Mouse (Mus musculus): ENCODE data around the gene Rgs7. TPM values are rescaled to one million over a fixed set of nuclear protein-coding genes. Genes with fewer than 3 reads are reported as not detected.

Gene Rgs7
- polyA plus RNA-seq, 1 experiment: not detected

DNA sequence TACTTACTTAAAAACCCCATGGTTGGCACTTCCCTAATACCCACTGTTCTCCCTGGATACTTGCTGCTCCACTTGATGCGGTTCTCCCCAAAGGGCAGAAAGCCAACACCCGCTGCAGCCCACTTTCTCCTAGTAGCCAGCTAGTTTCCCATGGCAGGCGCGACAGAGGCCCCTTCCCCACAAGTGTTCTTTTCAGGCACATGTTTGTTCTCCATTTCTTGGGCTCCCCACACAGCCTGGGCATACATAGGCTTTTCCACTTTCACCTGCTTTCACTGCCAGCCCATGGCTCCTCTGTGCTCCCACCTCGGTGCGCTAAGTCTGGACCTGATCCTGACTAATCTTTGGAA, 814 bp downstream of the Rgs7 start:
- Histone ChIP-seq H3K27ac (ENCODE audit: insufficient read depth, low read depth, low read length) (no peak overlapping the region), H3K4me1 (ENCODE audit: control insufficient read depth, insufficient read depth, low read length) (no peaks in the 10 kb centered on the region), H3K4me3 (ENCODE audit: insufficient read depth, low read length) (no peak overlapping the region)
- no peak for TF ChIP-seq POLR2A (IDR thresholded peaks at IDR 0.05; ENCODE audit: borderline replicate concordance, low read depth, low read length)
- TF ChIP-seq CTCF (IDR thresholded peaks at IDR 0.05; ENCODE audit: low read depth, low read length): no peak

DNA sequence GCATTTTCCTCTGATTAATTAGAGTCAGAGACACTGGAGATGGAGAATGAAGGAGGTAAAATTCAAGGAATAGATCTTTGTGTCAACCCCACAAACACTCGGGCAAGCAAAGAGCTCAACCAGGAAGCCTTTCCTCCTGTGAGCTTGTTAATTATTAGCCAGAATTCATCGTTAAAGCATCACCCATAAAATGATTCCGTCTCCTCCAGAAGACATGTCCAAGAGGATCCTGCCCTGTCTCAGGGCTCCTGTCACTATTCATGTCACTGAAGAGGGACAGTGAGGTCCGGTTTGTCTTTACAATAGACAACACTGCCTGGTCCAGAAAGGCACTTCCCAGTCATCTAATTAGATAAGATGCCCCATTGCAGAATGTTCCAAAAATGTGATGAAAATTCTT, 7.2 kb downstream of the Rgs7 start:
- H3K4me3 ChIP-seq (ENCODE audit: insufficient read depth, low read length): no peak overlapping the region
- TF ChIP-seq POLR2A (IDR thresholded peaks at IDR 0.05; ENCODE audit: borderline replicate concordance, low read depth, low read length) (no peak), CTCF (IDR thresholded peaks at IDR 0.05; ENCODE audit: low read depth, low read length) (no peak)
- no peaks in the 10 kb centered on the region for H3K4me1 ChIP-seq (ENCODE audit: control insufficient read depth, insufficient read depth, low read length)
- H3K27ac ChIP-seq (ENCODE audit: insufficient read depth, low read depth, low read length): no peak overlapping the region

DNA sequence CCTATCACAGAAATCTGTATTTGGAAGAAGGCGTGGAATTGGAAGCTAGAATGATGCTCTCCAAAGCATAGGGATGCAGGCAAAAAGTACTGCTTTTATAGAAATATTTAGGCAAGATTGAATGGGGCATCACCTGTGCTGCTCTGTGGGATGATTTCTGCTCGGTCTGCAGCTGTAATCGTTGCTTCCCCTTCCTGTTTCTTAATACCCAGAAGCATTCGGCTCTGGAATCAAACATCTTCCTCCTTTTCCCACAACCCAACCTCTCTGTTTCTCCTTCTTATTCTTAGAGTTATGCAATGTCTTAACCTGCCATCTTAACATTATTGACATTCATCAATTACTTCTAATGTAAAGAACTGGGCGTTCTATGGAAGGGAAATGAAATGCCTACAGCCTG, 19.2 kb downstream of the Rgs7 start:
- Histone ChIP-seq H3K4me3 (ENCODE audit: insufficient read depth, low read length) (no peak overlapping the region), H3K27ac (ENCODE audit: insufficient read depth, low read depth, low read length) (no peak overlapping the region), H3K4me1 (ENCODE audit: control insufficient read depth, insufficient read depth, low read length) (no peaks in the 10 kb centered on the region)
- TF ChIP-seq CTCF (IDR thresholded peaks at IDR 0.05; ENCODE audit: low read depth, low read length): no peak
- no peak for TF ChIP-seq POLR2A (IDR thresholded peaks at IDR 0.05; ENCODE audit: borderline replicate concordance, low read depth, low read length)

DNA sequence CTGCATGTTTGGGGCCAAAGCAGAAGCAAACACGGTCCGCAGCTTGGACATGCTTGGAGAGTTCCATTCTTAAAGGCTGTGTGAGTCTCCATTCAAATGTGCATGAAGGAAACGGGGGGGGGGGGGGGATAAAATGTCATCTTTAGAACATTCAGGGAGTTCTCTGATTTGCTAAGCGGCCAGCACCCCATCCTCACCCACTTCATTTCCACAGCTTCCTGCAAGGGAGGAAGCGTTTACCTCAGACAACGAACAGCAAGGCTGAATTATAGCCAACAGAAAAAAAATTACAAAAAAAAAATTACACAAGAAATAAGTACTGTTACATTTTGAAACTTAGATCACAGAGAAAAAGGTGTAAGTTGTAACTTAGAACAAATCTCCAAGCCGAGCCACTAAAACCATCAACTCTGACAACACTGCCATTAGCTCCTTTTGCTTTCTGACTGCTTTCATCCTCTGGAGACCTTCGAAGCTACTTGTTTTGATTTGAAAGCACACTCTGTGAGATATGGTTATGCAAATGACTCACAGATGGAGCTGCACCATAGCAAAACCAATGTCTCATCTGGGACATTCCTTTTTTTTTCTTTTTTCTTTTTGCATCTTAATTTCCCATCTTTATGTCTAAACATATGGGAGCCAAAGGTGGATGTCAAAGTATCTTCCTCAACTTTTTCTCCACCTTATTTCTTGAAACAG, 23.1 kb downstream of the Rgs7 start:
- H3K27ac ChIP-seq (ENCODE audit: insufficient read depth, low read depth, low read length): no peak overlapping the region
- no peaks in the 10 kb centered on the region for H3K4me1 ChIP-seq (ENCODE audit: control insufficient read depth, insufficient read depth, low read length)
- no peak overlapping the region for H3K4me3 ChIP-seq (ENCODE audit: insufficient read depth, low read length)
- no peak for TF ChIP-seq CTCF (IDR thresholded peaks at IDR 0.05; ENCODE audit: low read depth, low read length)
- no peak for TF ChIP-seq POLR2A (IDR thresholded peaks at IDR 0.05; ENCODE audit: borderline replicate concordance, low read depth, low read length)

DNA sequence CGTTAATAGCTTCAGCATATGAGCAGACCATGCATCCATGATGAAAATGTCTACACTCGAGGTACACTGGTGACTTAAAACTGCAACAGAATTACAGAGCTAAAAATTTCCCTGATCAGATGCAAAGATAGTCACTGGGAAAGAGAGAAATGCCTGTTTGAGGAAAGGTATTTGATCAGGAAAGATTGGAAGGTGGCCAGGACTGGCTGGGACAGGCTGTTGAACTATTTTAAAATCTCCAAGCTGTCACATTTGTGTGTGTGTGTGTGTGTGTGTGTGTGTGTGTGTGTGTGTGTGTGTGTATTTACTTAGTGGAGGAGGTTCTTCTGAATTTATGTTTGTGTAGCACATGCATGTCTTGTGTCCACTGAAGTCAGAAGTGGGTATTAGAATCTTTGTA, 27.7 kb downstream of the Rgs7 start:
- Histone ChIP-seq H3K4me3 (ENCODE audit: insufficient read depth, low read length) (no peak overlapping the region), H3K27ac (ENCODE audit: insufficient read depth, low read depth, low read length) (no peak overlapping the region), H3K4me1 (ENCODE audit: control insufficient read depth, insufficient read depth, low read length) (no peaks in the 10 kb centered on the region)
- no peak for TF ChIP-seq POLR2A (IDR thresholded peaks at IDR 0.05; ENCODE audit: borderline replicate concordance, low read depth, low read length)
- no peak for TF ChIP-seq CTCF (IDR thresholded peaks at IDR 0.05; ENCODE audit: low read depth, low read length)

DNA sequence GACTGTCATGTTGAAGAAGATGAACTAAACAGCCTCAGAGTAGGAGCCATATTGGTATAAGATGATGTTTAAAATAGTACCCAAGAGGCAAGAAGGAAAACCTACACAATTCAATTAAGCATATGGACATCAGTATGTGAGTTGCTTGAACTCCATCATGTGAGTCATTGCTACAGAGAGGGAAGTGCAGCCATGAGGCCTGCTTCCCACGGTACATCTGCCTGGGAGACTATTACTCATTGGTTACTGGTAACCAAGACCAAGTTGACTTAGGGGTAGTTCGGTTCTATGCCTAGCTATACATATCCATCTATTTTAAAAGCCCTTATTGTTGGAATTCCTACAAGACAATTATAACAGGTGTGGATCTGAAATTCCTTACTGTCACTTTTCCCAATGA, 29.9 kb downstream of the Rgs7 start:
- no peak overlapping the region for H3K4me3 ChIP-seq (ENCODE audit: insufficient read depth, low read length)

DNA sequence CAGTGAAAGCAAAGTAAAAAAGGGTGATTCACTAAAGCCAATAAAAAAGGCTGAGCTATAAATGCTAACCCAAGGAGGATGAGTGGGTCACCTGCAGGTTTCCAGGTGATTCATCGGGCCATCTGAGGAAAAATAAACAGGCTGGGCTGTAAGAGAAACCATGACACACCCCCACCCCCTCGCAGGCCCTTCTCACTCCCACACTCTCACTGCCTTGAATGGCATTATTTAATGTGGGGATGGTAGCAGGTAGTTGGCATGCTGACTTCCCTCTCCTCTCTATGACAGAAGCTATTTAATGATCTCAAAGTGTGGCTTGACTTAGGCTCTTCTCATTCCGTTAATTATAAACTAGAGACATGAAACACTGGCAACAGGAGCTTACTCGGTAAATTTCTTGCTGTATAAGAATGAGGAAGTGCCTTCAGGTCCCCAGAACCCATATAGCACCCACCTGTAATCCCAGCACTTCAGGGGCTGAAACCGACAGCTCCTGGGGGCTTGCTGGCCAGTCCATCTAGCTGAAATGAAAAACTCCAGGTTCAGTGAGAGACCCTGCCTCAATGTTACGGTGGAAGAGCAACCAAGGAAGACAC, 38.2 kb downstream of the Rgs7 start:
- no peak overlapping the region for H3K4me3 ChIP-seq (ENCODE audit: insufficient read depth, low read length)
- no peak overlapping the region for H3K27ac ChIP-seq (ENCODE audit: insufficient read depth, low read depth, low read length)
- no peaks in the 10 kb centered on the region for H3K4me1 ChIP-seq (ENCODE audit: control insufficient read depth, insufficient read depth, low read length)
- no peak for TF ChIP-seq CTCF (IDR thresholded peaks at IDR 0.05; ENCODE audit: low read depth, low read length)
- TF ChIP-seq POLR2A (IDR thresholded peaks at IDR 0.05; ENCODE audit: borderline replicate concordance, low read depth, low read length): no peak

More for the DNA sequence above, 29.9 kb downstream of the Rgs7 start:
- no peaks in the 10 kb centered on the region for H3K4me1 ChIP-seq (ENCODE audit: control insufficient read depth, insufficient read depth, low read length)
- no peak for TF ChIP-seq CTCF (IDR thresholded peaks at IDR 0.05; ENCODE audit: low read depth, low read length)
- TF ChIP-seq POLR2A (IDR thresholded peaks at IDR 0.05; ENCODE audit: borderline replicate concordance, low read depth, low read length): no peak
- H3K27ac ChIP-seq (ENCODE audit: insufficient read depth, low read depth, low read length): no peak overlapping the region

DNA sequence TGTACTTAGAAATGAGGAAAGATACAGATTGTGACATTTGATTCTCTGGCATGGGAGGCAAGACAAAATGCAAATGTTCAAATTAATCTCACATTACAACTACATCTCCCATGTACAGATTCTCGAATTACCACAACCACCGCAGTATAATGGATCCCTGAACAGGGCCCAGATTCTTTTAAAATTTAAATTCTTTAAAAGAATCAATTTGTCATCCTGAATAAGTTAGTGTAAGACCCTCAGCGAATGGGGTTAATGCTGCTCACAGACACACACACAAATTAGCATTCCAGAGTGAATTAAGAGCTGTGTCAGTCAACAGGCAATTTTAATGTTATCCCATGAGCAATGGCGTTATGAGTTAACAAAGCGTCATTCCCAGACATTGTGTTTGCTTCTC, 44.3 kb downstream of the Rgs7 start:
- Histone ChIP-seq H3K4me1 (ENCODE audit: control insufficient read depth, insufficient read depth, low read length) (no peaks in the 10 kb centered on the region), H3K4me3 (ENCODE audit: insufficient read depth, low read length) (no peak overlapping the region), H3K27ac (ENCODE audit: insufficient read depth, low read depth, low read length) (no peak overlapping the region)
- no peak for TF ChIP-seq CTCF (IDR thresholded peaks at IDR 0.05; ENCODE audit: low read depth, low read length)
- no peak for TF ChIP-seq POLR2A (IDR thresholded peaks at IDR 0.05; ENCODE audit: borderline replicate concordance, low read depth, low read length)

DNA sequence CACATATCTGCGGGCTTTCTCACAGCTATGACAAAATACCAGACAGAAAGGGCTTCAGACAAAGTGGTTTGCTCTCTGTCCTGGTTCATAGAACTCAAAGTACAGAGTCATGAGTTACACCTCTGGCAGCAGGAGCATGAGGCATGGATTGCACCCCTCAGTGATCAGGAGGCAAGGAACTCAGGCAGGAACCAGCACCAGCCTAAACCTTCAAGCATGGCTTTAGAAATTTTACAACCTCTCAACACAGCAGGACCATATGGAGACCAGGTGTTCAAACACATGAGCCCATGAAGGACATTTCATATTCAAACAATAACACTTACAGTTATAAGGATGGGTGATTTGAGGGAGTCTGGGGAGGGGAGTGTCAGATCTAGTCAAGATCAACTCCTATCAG, 49.4 kb downstream of the Rgs7 start:
- no peak overlapping the region for H3K4me3 ChIP-seq (ENCODE audit: insufficient read depth, low read length)
- no peaks in the 10 kb centered on the region for H3K4me1 ChIP-seq (ENCODE audit: control insufficient read depth, insufficient read depth, low read length)
- no peak overlapping the region for H3K27ac ChIP-seq (ENCODE audit: insufficient read depth, low read depth, low read length)
- TF ChIP-seq POLR2A (IDR thresholded peaks at IDR 0.05; ENCODE audit: borderline replicate concordance, low read depth, low read length): no peak
- TF ChIP-seq CTCF (IDR thresholded peaks at IDR 0.05; ENCODE audit: low read depth, low read length): no peak

DNA sequence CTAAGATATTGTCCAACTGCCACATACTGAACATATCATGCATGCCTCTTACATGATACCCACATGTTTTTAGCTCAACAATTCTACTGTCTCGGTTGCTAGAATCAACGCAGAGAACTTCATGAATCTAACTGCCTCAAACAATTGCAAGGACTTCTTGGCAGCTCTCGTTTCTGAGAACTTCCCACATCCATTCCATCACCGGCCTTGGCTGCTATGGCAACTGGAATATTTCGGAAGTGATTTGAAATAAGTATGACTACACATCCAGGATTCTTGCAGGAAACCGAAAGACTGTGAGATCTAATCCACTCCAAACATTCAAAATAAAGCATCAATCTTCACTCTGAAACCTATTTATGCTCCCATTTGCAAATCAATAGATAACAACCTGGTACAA, 50.3 kb downstream of the Rgs7 start:
- Histone ChIP-seq H3K4me1 (ENCODE audit: control insufficient read depth, insufficient read depth, low read length) (no peaks in the 10 kb centered on the region), H3K4me3 (ENCODE audit: insufficient read depth, low read length) (no peak overlapping the region), H3K27ac (ENCODE audit: insufficient read depth, low read depth, low read length) (no peak overlapping the region)
- TF ChIP-seq POLR2A (IDR thresholded peaks at IDR 0.05; ENCODE audit: borderline replicate concordance, low read depth, low read length) (no peak), CTCF (IDR thresholded peaks at IDR 0.05; ENCODE audit: low read depth, low read length) (no peak)
